Mouse (Mus musculus) urinary bladder, adult 2 months (tissue): Measurements from ENCODE around the gene Hic1. TPM values are rescaled to one million over a fixed set of nuclear protein-coding genes. Genes with fewer than 3 reads are reported as not detected.
A peak's percentile ranks its signal among the peaks of the same experiment; 100 is the strongest.

Experiments
- DNase-seq: peaks from one replicate; pipeline ENCODE4 v3.0.0; 2022; ENCODE audit warnings: low spot score
- polyA plus RNA-seq: library from polyadenylated mRNA; depleted of rRNA; stranded (reverse); fragments of >200 nt; gene quantifications from 2 replicates; pipeline ENCODE4 v1.2.3, GENCODE M21; 2012

Gene Hic1
- polyA plus RNA-seq, 1 experiment, result 16.9 TPM

GRCm38 (mm10) chr11:75167643-75168589, 1.4 kb downstream of the Hic1 start:
- DNase-seq, result peak; percentile 44

DNA sequence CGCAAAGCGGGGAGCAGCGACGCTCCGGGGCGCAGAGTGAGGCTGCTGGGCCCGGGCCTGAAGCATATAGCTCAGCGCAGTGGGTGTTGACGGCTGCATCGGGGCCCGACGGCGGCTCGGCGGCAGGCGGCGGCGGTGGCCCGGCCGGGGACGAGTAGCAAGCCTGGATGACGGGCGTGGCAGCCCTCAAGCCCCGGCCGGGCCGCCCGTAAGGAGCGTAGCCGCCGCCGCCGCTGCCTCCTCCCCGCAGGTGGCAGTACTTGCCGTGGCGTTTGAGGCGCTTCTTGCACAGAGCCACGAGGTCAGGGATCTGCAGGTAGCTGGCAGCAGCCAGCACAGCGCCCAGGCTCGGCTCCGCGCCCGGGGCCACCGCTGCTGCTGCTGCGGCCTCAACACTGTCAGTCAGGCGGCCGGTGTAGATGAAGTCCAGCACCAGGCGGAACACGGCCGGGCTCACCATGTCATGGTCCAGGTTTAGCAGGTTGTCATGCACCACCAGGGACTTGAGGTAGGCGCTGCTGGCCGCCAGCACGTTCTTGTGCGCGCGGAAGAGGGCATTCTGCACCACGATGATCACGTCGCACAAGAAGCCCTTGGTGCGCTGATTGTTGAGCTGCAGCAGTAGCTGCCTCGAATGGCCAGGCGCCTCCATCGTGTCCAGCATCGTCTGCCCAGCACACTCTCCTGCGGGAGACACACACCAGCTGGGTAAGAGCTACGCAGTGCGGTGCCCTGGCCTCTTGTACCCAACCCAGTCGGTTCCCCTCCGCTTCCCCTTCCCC, 2.3 kb downstream of the Hic1 start:
- peak; percentile 40 for DNase-seq

DNA sequence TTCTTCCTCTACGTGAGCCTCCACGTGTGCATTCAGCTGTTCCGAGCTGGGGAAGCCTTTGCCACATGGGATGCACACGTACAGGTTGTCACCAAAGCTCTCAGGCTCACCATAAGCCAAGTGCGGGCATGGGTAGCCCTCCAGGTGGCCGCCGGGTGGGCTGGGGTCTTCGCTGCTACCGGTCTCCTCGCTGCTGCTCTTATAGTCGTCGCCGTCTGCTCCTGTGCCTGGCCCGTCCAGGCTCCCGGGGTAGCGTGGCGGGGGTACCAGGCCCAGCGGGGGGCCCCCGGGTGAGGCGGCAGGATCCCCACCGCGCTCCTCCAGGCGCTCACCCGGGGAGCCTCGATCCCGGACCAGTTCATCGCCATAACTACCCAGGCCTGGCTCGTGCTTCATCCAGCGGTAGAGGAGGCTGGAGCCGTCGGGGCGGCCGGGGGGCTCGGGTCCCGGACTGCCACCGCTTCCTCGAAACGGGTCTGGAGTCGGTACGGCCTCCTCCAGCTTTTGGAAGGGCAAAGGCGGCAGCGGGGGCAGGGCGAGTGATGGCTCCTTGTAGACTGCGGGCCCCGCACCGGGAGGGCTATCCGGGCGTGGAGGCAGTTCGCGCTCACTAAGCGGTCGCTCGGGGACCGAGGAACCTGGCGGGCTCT, 3.0 kb downstream of the Hic1 start:
- DNase-seq, result no peak

DNA sequence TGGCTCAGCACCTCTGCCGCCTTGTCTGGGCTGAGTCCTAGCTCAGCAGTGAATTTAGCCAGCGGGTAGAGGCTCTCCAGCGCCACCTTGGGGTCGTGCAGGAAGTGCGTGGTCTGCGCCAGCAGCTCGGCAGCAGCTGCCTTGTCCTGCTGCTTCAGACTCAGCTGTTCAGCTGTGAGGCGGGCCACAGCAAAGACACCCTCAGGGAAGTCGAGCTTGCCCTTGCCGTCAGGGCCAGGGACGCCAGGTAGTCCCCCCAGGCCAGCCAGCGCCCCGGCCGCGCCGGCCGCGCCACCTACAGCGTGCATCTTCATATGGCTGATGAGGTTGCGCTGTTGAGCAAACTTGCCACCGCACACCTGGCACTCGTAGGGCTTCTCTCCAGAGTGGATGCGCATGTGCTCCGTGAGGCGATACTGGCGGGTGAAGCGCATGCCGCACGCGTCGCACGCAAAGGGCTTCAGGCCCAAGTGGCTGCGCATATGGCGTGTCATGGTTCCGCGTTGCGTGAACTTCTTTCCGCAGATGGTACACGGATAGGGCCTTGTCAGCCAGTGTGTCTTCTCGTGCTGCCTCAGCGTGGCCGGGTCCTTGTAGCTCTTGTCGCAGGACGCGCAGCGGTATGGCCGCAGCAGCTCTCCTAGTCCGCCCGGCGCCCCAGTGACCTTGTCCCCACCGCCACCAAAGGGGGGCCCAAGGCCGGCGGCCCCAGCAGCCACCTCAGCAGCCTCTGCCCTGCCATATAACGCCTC, 3.7 kb downstream of the Hic1 start:
- DNase-seq, result peak; percentile 84

DNA sequence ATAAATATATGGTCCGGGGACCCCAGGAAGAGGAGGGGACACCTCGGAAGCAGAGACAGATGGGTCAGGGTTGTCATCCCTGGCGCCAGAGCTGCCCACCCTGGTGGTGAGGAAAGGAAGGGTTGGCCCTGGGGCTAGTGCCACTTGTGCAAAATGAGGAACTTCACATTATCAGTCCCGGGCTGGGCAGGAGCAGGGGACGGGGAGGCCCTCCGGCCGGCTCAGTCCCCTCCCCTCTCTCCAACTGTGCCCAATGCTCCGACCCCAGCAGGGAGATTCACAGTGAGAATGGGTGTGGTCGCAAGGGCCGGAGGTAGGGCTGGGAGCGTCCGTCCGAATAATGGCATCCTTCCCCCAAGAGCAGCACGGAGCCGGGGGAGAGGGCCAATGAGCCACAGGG, 4.6 kb downstream of the Hic1 start:
- peak; percentile 25 for DNase-seq

DNA sequence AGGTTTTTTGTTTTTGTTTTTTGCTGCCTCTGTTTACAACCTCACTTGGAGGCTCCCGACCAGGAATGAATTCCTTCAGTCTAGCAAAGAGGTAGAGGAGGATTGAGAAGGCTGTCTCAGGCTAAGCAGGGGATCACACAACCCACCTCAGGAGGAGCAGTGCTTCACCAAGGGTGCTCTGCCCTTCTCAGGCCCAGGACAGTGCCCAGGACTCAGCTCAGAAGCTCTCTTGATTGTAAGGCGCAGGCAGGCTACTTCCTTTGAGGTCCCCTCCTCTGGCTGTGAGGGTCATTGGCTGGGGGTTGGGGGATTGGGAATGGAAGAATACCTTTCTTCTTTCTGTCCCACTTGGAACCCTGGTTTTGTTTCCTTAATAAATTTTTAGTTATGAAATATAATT, 5.3 kb downstream of the Hic1 start:
- no peak for DNase-seq

DNA sequence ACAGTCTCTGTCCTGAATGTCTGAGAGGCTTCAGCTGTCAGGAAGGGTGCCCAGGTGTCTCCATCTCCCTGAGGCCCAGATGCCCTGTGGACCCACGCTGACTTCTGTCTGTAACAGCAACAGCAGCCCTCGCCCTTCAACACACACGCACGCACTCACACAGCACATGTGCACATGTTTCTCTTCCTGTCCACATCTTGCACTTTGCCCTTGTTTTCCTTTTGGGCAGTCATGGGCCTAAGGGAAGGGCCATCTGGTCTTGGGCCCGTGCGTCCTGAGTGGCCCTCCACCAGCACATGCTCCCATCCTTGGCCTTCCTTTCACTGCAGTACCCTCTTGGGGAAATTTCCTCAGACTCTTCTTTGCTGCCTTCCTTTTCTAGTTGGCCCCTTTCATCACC, 5.9 kb downstream of the Hic1 start:
- DNase-seq, result no peak

DNA sequence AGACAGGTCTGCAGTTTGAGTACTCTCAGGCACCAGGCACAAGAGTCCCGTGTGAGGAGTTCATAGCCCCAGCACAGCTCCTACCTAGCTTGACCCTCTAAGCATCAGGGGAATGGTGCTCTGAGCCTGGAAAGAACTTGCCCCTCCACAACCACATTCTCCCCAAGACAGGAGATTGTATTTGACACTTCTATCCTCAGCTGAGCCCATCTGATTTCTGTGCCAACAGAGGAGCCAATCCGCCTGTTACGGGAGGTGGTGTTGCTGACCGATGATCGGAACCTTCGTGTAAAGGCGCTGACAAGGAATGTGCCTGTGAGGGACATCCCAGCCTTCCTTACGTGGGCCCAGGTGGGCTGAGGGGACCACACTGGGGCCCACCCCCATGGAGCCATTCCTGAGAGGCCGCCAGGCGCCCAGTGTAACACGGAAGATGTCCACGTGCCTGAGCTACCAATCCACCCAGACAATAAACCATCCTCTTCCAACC, 6.7 kb downstream of the Hic1 start:
- DNase-seq, result peak; percentile 16

- DNase-seq, result peak; percentile 19
Observed at GRCm38 (mm10) chr11:75161417-75162008, 7.8 kb downstream of the Hic1 start.

DNA sequence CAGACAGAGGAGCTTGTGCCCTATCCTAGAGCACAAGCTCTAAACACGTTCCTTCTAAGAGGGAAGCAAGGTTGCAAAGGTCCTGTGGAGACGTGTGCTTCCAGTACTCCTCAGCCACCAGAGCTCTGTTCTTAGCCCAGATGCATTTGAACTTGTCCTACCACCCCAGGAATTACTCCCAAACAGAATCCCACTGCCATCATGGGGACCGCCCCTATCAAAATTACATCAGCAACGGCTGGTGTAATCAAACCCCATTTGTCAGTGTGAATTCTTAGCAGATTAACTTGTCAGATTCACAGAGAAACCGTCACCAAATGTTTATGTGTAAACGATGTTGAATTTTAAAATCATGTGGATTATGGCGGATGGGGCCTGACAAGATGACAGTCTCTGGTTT, 8.4 kb downstream of the Hic1 start:
- no peak for DNase-seq

GRCm38 (mm10) chr11:75159564-75159963, 9.8 kb downstream of the Hic1 start:
- peak; percentile 26 for DNase-seq

DNA sequence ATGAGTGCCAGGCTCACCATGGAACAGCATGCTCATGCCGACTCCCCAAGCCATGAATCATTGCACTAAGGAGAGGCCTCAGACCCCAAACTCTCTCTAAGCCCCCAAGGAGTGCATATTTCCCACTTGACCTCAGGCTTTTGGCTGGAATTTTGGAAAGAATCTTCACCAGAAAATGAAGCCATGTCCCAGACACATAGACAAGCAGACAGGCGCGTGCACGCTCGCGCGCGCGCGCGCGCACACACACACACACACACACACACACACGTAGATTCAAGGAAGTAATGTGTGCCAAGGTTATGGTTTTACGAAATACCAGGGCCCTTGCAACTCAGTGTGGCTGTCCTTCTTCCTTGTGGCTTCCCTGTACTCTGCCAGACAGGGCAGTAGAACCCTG, 10.9 kb downstream of the Hic1 start:
- DNase-seq, result no peak

DNA sequence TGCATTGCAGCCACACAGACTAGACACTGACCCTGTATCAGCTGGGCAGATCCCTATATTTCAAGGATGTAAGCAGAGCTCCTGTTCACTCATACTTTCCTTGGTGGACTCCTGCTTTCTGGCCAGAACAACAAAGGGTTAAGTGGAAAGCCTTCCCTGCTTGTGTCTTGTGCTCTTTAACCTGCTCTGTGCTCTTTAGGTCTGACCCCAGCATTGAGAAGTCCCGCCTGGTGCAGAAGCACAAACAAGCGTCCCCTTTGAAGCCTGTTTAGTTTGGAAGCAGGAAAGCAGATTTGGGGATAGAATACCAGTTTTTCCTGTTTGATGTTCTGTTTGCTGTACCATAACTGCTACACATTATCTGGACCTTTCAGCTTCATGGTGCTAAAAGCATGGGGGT, 11.4 kb downstream of the Hic1 start:
- DNase-seq, result no peak

GRCm38 (mm10) chr11:75157037-75157436, 12.3 kb downstream of the Hic1 start:
- DNase-seq, result no peak

DNA sequence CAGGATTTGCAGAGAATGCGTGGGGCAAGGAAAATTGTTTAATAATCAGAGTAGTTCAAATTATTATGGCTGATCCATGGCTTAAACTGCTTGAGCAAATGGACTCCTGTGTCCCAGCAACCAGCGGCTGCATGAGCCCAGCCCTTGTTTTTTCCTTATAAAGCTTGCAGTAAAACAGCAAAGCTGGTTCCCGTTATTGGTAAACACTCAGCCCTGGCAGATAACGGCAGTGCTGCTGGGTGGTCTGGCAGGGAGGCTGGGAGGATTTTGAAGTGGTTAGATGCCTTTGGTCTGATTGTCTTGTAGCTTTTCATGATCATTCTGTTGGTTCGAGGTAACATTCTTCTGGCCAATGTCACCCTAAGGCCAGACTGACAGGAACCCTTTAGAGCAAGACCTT, 12.9 kb downstream of the Hic1 start:
- DNase-seq, result no peak

- no peak for DNase-seq
Observed at GRCm38 (mm10) chr11:75155985-75156384, 13.3 kb downstream of the Hic1 start.

DNA sequence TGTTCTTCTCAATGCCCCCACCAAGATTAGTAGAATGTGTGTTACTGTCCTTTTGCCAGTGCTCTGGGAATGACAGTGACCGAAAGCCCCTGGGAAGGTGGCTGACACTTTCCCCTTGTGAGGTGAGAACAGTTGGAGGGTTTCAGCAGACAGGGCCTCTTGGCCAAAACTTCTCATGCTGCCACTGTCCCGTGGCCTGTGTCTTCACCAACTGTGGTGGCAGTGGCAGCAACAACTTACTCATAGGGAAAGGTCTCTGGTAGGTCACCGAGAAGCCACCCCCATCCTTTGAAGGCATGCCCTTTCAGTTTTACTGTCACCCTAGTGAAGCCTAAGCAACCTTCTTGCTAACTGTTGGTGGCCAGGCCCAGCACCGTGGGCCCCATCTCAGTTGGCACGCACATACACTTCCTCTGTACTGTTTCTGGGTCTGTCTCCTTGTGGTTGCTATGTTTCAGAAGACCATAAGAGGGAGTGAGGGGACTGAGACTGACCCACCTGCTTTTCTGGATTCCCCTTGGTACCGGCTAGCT, 15.2 kb downstream of the Hic1 start:
- DNase-seq, result no peak

GRCm38 (mm10) chr11:75152603-75153557, 16.4 kb downstream of the Hic1 start:
- DNase-seq, result no peak

GRCm38 (mm10) chr11:75150346-75150745, 19.0 kb downstream of the Hic1 start:
- no peak for DNase-seq
